In genomic region chr7:126823940-126824339, GRCm38 (mm10) we compare ENCODE assay signal across 16 mouse cellular contexts. TPM values are rescaled to one million over a fixed set of nuclear protein-coding genes. Genes with fewer than 3 reads are reported as not detected.
DNase-seq lines count a peak whose midpoint lies in the region; ATAC-seq and TF ChIP-seq lines count a peak whose summit lies in the region.
"Had no signal": no experiment of that assay in that cellular context is flagged by ENCODE, and none has a peak within 500 bp of the region (broad histone marks: within the 10 kb centered on the region; RNA-seq: fewer than 3 reads in every experiment).

No protein-coding gene starts in this region.

- peaks cover 3% of the 10 kb centered on the region for H3K9me3 ChIP-seq in E14TG2a.4 (ENCODE audit: low read length)
- no peaks in the 10 kb centered on the region for H3K9me3 ChIP-seq in forebrain, embryonic 15.5 days
- H3K9me3 ChIP-seq in midbrain, embryonic 12.5 days, result peaks cover 2% of the 10 kb centered on the region; the same call in 1 of the 2 replicates
- H3K9me3 ChIP-seq: liver, embryonic 15.5 days had no signal

- no peak for TF ChIP-seq CTCF in E14TG2a.4 (conservative IDR thresholded peaks at IDR 0.05; ENCODE audit: low read length)

- H3K27me3 ChIP-seq in E14TG2a.4 (ENCODE audit: insufficient read depth, low read length), result peaks cover 35% of the 10 kb centered on the region
- no peaks in the 10 kb centered on the region for H3K27me3 ChIP-seq in forebrain, embryonic 15.5 days
- peaks cover 17% of the 10 kb centered on the region for H3K27me3 ChIP-seq in midbrain, embryonic 12.5 days

- peak overlapping the region; percentile 72 for H3K4me2 ChIP-seq in forebrain, embryonic 15.5 days (replicated peaks)
- peak overlapping the region; percentile 76 for H3K4me2 ChIP-seq in midbrain, embryonic 12.5 days (replicated peaks)
- H3K4me2 ChIP-seq: liver, embryonic 15.5 days had no signal

- H3K27ac ChIP-seq in brown adipose tissue, adult 24 weeks (replicated peaks; ENCODE audit: low read depth, low read length), result no peak overlapping the region; the same call in 1 of the 2 replicates
- H3K27ac ChIP-seq in forebrain, embryonic 15.5 days (replicated peaks), result peak overlapping the region; percentile 85
- H3K27ac ChIP-seq in midbrain, embryonic 12.5 days (replicated peaks), result peak overlapping the region; percentile 84
- H3K27ac ChIP-seq: liver, embryonic 15.5 days had no signal

- 7% methylated on average over 10 of the region's 10 CpGs for WGBS in forebrain, embryonic 15.5 days
- 7% methylated on average over 10 of the region's 10 CpGs for WGBS in midbrain, embryonic 12.5 days

- no peaks in the 10 kb centered on the region for H3K36me3 ChIP-seq in E14TG2a.4 (ENCODE audit: insufficient read depth, low read length)
- no peaks in the 10 kb centered on the region; the same call in 1 of the 2 replicates for H3K36me3 ChIP-seq in forebrain, embryonic 15.5 days
- peaks cover 13% of the 10 kb centered on the region; the same call in 1 of the 2 replicates for H3K36me3 ChIP-seq in midbrain, embryonic 12.5 days
- H3K36me3 ChIP-seq: liver, embryonic 15.5 days had no signal

- peaks cover 43% of the 10 kb centered on the region for H3K4me1 ChIP-seq in E14TG2a.4 (replicated peaks; ENCODE audit: low read depth, low read length)
- peaks cover 9% of the 10 kb centered on the region for H3K4me1 ChIP-seq in brown adipose tissue, adult 24 weeks (ENCODE audit: control insufficient read depth, insufficient read depth, insufficient read length, low read length)
- H3K4me1 ChIP-seq in forebrain, embryonic 15.5 days, result peaks cover 35% of the 10 kb centered on the region
- peaks cover 34% of the 10 kb centered on the region for H3K4me1 ChIP-seq in midbrain, embryonic 12.5 days

- ATAC-seq in forebrain, embryonic 15.5 days (replicated peaks), result peak; percentile 14; the same call in 1 of the 2 replicates
- ATAC-seq in midbrain, embryonic 12.5 days (ENCODE audit: low FRiP score, low read depth), result peak; percentile 28
- ATAC-seq in erythroid progenitor cell, adult 5-6 weeks (replicated peaks; ENCODE audit: low FRiP score, poor library complexity, severe bottlenecking), result no peak

- DNase-seq in layer of hippocampus, adult 9-11 months, result no peak
- no peak for DNase-seq in urinary bladder, postnatal 10 days (ENCODE audit: low spot score)
- DNase-seq: heart, adult 18-20 months; kidney, postnatal 14 days; thymus, postnatal 14 days had no signal

- peak overlapping the region; percentile 60 for H3K4me3 ChIP-seq in E14TG2a.4 (replicated peaks; ENCODE audit: low read length)
- H3K4me3 ChIP-seq in brown adipose tissue, adult 24 weeks (ENCODE audit: insufficient read depth, low read depth, low read length), result peak overlapping the region; percentile 25
- H3K4me3 ChIP-seq in forebrain, embryonic 15.5 days, result peak overlapping the region; percentile 75
- H3K4me3 ChIP-seq in midbrain, embryonic 12.5 days, result peak overlapping the region; percentile 58
- H3K4me3 ChIP-seq: liver, embryonic 15.5 days had no signal

- H3K9ac ChIP-seq in forebrain, embryonic 15.5 days (replicated peaks), result peak overlapping the region; percentile 89
- H3K9ac ChIP-seq in midbrain, embryonic 12.5 days (replicated peaks), result peak overlapping the region; percentile 75
- H3K9ac ChIP-seq: liver, embryonic 15.5 days had no signal

RNA-seq across cellular contexts. Expression of gene 4930451I11Rik, which starts 7.5 kb away (rescaled TPM):
- not detected in 2 replicates for polyA plus RNA-seq in brown adipose tissue, adult 24 weeks (2012; ENCODE audit: insufficient read depth, insufficient read length, missing spikeins)
- polyA plus RNA-seq in forebrain, embryonic 15.5 days (2015; fragmentation: Nextera tagmentation; extraction: Ambion mirVana), result not detected in 2 replicates
- not detected in 2 replicates for polyA plus RNA-seq in midbrain, embryonic 12.5 days (2016; fragmentation: Nextera tagmentation; extraction: Ambion mirVana)
- total RNA-seq in erythroid progenitor cell, adult 5-6 weeks (2015; ENCODE audit: low replicate concordance), result not detected in 2 replicates
- total RNA-seq in erythroid progenitor cell, adult 5-6 weeks (2017; ENCODE audit: low replicate concordance), result not detected in 2 replicates
- total RNA-seq: CH12.LX; heart, adult 18-20 months; hematopoietic stem cell, adult 5-6 weeks; left cerebral cortex, postnatal 4 days; megakaryocyte progenitor cell, adult 5-6 weeks had no signal
- polyA plus RNA-seq: frontal cortex, adult 2 months; liver, embryonic 15.5 days had no signal

RNA-seq across cellular contexts. Expression of gene Doc2a, which starts 23.3 kb away (rescaled TPM):
- polyA plus RNA-seq in brown adipose tissue, adult 24 weeks (2012; ENCODE audit: insufficient read depth, insufficient read length, missing spikeins), result not detected in 2 replicates
- polyA plus RNA-seq in forebrain, embryonic 15.5 days (2015; fragmentation: Nextera tagmentation; extraction: Ambion mirVana), result 9.0 and 9.1 TPM in 2 replicates
- polyA plus RNA-seq in midbrain, embryonic 12.5 days (2016; fragmentation: Nextera tagmentation; extraction: Ambion mirVana), result 6.3 and 7.7 TPM in 2 replicates
- total RNA-seq in erythroid progenitor cell, adult 5-6 weeks (2015; ENCODE audit: low replicate concordance), result not detected in 2 replicates
- total RNA-seq in erythroid progenitor cell, adult 5-6 weeks (2017; ENCODE audit: low replicate concordance), result not detected in 2 replicates
- total RNA-seq: heart, adult 18-20 months; hematopoietic stem cell, adult 5-6 weeks; megakaryocyte progenitor cell, adult 5-6 weeks had no signal
- polyA plus RNA-seq: liver, embryonic 15.5 days had no signal

RNA-seq across cellular contexts. Expression of gene Fam57b, which starts 26.5 kb away (rescaled TPM):
- 50.7 and 63.7 TPM in 2 replicates for polyA plus RNA-seq in brown adipose tissue, adult 24 weeks (2012; ENCODE audit: insufficient read depth, insufficient read length, missing spikeins)
- polyA plus RNA-seq in forebrain, embryonic 15.5 days (2015; fragmentation: Nextera tagmentation; extraction: Ambion mirVana), result 35.1 and 38.1 TPM in 2 replicates
- polyA plus RNA-seq in midbrain, embryonic 12.5 days (2016; fragmentation: Nextera tagmentation; extraction: Ambion mirVana), result 19.3 and 20.0 TPM in 2 replicates
- not detected in 2 replicates for total RNA-seq in erythroid progenitor cell, adult 5-6 weeks (2015; ENCODE audit: low replicate concordance)
- not detected in 2 replicates for total RNA-seq in erythroid progenitor cell, adult 5-6 weeks (2017; ENCODE audit: low replicate concordance)
- total RNA-seq: hematopoietic stem cell, adult 5-6 weeks; megakaryocyte progenitor cell, adult 5-6 weeks had no signal
- polyA plus RNA-seq: liver, embryonic 15.5 days had no signal

RNA-seq across cellular contexts. Expression of gene Ppp4c, which starts 31.6 kb away (rescaled TPM):
- 46.4 and 53.3 TPM in 2 replicates for polyA plus RNA-seq in brown adipose tissue, adult 24 weeks (2012; ENCODE audit: insufficient read depth, insufficient read length, missing spikeins)
- 215 TPM in 2 replicates for polyA plus RNA-seq in forebrain, embryonic 15.5 days (2015; fragmentation: Nextera tagmentation; extraction: Ambion mirVana)
- polyA plus RNA-seq in midbrain, embryonic 12.5 days (2016; fragmentation: Nextera tagmentation; extraction: Ambion mirVana), result 315 and 323 TPM in 2 replicates
- 63.7 and 105 TPM in 2 replicates for total RNA-seq in erythroid progenitor cell, adult 5-6 weeks (2015; ENCODE audit: low replicate concordance)
- 52.8 and 67.6 TPM in 2 replicates for total RNA-seq in erythroid progenitor cell, adult 5-6 weeks (2017; ENCODE audit: low replicate concordance)

RNA-seq across cellular contexts. Expression of gene Hirip3, which starts 37.8 kb away (rescaled TPM):
- polyA plus RNA-seq in brown adipose tissue, adult 24 weeks (2012; ENCODE audit: insufficient read depth, insufficient read length, missing spikeins), result 6.1 and 7.4 TPM in 2 replicates
- polyA plus RNA-seq in forebrain, embryonic 15.5 days (2015; fragmentation: Nextera tagmentation; extraction: Ambion mirVana), result 30.7 and 31.8 TPM in 2 replicates
- 43.1 and 51.6 TPM in 2 replicates for polyA plus RNA-seq in midbrain, embryonic 12.5 days (2016; fragmentation: Nextera tagmentation; extraction: Ambion mirVana)
- 50.8 and 63.3 TPM in 2 replicates for total RNA-seq in erythroid progenitor cell, adult 5-6 weeks (2015; ENCODE audit: low replicate concordance)
- 193 and 296 TPM in 2 replicates for total RNA-seq in erythroid progenitor cell, adult 5-6 weeks (2017; ENCODE audit: low replicate concordance)

Comparison
In these comparisons a context has a peak if more than half of its experiments do, and no peak if none do; other contexts are left out.
1. H3K4me3 ChIP-seq: peak in every context shown above with its lines; median percentile 75 in forebrain, embryonic 15.5 days; 60 in E14TG2a.4; 58 in midbrain, embryonic 12.5 days; 25 in brown adipose tissue, adult 24 weeks.